Mouse (Mus musculus): ENCODE measurements around the gene Nfic.
A peak's percentile ranks its signal among the peaks of the same experiment; 100 is the strongest.

The Nfic gene

DNA sequence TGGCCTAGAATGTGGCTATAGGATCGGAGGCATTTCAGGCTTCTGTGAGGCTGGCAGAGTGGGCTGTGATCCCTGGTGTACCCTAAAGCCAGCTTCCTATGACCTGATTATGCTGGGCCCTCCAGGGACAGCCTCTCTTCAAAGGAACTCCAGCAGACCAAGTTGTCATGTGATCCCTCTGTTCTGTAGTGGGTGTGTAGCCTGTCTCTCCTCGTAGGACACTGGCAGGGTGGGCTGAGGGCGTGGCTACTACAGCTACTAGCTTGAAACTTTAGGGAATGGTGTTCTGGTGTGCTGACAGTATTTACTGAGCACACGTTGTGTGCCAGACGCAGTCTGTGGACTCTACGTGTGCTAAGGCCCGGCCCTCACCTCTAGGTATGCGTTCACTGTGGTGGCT, 94.7 kb downstream of the Nfic start:
- DNase-seq (ENCODE audit: low spot score in 2 of 2), result no peak

GRCm38 (mm10) chr10:81358841-81359240, 96.6 kb downstream of the Nfic start:
- no peak for DNase-seq (ENCODE audit: low spot score in 2 of 2)

DNA sequence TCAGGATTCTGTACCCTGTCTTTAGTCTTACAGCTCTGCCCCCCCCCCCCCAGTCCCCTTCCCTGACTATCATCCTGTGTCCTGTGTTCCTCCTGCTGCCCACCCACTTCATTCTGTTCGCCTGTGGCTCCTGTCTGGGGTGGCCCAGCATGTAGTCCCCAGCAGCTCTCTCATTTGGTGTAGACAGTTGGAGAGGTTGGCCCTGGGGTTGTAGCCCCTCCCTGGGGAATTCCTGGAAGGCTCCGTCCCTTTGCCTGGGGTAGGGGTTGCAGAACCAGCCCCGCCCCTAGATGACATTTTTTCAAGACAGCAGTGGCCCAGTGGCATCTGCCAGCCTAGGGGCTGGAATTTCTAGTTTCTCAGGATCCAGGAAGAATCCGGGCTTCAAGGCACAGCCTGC, 97.2 kb downstream of the Nfic start:
- DNase-seq (ENCODE audit: low spot score in 2 of 2), result no peak

GRCm38 (mm10) chr10:81356991-81357844, 98.2 kb downstream of the Nfic start, which contains the start of gene Mfsd12:
Mfsd12 (plus strand) TSS chr10:81357491.
- peak; percentile 68 to 81 for DNase-seq (ENCODE audit: low spot score in 2 of 2)

DNA sequence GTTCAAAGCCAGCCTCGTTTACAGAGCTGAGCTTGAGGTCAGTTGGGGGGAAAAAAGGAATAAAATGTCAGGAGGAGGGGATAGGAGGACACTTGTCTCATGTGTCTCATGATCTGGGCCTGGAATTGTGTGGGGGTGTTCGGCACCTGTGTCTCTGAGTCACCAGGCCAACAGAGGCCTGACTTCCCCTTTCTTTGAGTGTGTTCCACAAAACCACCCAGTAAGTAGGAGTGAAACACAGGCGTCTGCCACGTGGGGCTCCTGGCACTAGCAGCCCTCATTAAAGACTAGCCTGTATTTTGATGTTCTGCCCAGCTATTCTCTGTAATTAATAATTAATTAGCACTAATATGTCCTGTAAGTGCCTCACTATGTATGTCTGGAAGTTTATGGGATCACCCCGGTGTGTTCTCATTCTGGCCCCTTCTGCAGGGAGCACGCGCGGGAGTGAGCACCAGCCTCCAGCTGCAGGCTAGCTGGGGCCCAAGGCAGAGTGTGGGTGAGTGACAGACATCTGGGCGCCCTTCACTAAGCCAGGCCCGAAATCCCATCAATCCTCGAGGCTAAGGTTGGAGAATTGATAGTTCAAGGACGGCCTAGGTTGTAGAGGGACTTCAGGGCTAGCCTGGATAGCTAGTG, 99.0 kb downstream of the Nfic start:
- DNase-seq (ENCODE audit: low spot score in 2 of 2), result peak in 1 of 2 experiments; percentile 68

- DNase-seq (ENCODE audit: low spot score in 2 of 2), result no peak
Observed at GRCm38 (mm10) chr10:81355533-81355932, 99.9 kb downstream of the Nfic start.

DNA sequence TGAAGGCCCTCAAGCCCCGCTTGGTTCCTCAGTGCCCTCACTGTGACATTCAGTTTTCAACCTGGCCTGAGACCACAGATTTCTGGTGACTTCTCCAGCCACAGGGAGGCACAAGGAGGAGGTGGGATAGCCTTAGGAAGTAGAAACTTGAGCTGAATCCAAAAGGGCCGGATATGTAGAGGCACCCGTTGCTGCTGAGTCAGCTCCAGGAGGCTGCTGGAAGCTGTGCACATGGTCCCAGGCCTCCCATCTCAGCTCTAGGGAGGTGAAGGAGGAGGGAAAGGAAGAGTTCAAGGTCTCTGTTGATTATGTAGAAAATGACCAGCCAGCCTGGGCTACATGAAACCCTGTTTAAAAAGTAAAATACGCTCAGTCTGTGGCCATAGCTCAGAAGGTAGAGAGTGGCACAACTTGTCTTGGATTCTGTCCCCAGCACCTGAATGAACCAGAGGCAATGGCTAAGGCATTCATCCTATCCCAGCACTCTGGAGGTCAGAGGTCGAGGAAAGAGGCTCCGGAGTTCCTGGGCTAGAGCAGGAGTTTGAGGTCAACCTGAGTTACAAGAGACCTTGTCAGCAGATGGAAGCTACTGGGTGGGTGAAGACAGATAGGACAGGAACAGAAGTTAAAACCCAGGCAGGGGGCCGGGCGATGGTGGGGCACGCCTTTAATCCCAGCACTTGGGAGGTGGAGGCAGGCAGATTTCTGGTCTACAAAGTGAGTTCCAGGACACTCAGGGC, 100.5 kb downstream of the Nfic start:
- no peak for DNase-seq (ENCODE audit: low spot score in 2 of 2)

GRCm38 (mm10) chr10:81351678-81352291, 103.7 kb downstream of the Nfic start:
- DNase-seq (ENCODE audit: low spot score in 2 of 2), result peak in 1 of 2 experiments; percentile 44

DNA sequence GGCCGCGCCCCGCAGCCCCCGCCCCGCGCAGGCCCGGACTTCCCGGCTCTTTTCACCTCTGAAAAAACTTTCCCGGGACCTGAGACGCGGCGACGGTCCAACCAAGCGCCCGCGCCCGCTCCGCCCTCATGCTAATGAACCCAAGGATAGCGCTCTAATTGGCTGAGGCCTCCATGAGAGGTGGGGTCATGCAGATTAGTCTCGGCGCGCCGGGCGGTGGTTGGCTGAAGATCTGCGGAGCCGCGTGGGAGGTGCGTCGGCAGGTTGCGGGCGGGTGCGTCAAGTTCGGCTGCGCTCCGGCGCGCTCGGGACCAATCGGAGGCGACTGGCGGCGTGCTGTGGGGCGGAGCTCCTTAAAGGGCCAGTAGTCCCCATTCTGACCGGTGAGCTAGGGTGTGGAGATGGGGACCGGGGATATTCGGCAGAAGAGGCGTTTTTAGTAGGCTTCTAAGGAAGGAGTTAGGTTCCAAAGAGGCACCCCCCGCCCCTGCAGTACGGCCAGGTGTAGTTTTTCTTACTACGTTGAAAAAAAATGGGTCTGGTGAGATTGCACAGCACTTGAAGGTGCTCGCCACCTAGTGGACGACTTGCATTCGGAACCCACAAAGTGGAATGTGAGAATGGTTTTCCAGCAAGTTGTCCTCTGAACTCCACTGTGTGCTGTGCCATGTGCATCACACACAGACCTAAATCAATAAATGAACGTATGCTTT, 104.9 kb downstream of the Nfic start, which contains the start of gene Hmg20b:
TSS of gene Hmg20b (minus strand) at position 130 of the 713 bp plus-strand sequence.
- peak; percentile 98 to 99 for DNase-seq (ENCODE audit: low spot score in 2 of 2)

GRCm38 (mm10) chr10:81349961-81350350, 105.5 kb downstream of the Nfic start:
- no peak for DNase-seq (ENCODE audit: low spot score in 2 of 2)

DNA sequence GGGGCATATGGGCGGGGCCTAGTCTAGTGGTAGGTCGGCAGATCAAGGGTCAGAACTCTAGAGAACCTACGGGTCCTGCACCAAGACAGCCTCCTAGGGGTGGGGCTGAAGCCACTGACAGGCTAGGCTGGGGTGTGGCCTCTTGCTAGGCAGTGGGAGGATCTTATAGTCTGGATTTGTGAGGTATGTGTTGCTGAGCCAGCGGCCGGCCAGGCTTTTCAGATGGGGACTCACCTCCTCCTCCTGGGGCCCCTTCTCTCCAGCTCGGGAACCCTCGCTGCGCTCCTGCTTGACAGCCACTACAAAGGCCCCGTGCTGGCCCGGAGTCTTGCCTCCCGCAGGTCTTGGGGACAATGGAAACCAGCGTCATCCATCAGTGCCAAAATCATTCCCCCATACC, 106.3 kb downstream of the Nfic start:
- no peak for DNase-seq (ENCODE audit: low spot score in 2 of 2)

- peak; percentile 44 to 59 for DNase-seq (ENCODE audit: low spot score in 2 of 2)
Observed at GRCm38 (mm10) chr10:81346453-81347067, 108.9 kb downstream of the Nfic start.
